Mouse (Mus musculus): ENCODE measurements at regions not wholly inside any gene's neighbourhood (a gene's known extent, or its start where the extent isn't known, plus 50 kb on each side); places are given as distances from the start of the nearest gene placed in this dataset.

DNA sequence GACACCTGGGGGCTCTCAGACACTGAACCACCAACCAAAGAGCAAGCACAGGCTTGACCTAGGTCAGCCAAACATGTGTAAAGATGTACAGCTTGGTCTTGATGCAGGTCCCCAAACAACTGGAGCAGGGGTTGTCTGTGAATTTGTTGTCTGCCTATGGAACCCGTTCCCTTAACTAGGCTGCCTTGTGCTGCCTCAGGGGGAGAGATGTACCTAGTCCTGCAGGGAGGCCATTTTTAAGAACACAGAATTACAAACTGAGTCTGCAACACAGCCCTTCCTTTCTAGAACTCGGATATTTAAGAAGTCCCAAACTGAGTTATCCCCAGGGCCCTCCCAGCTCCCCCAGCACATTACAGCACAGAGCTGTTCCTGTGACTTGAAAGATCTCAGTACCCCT lies 57.5 kb upstream of the Lama4 start:
- H3K9ac ChIP-seq: no peak overlapping the region
- H3K4me2 ChIP-seq: no peak overlapping the region
- WGBS: 74% methylated on average over 2 of the region's 2 CpGs
- no peaks in the 10 kb centered on the region for H3K36me3 ChIP-seq
- H3K9me3 ChIP-seq (replicated peaks): no peaks in the 10 kb centered on the region
- H3K4me1 ChIP-seq: peaks cover 6% of the 10 kb centered on the region; the same call in 1 of the 2 replicates
- peak overlapping the region; percentile 87 for H3K27ac ChIP-seq
- H3K4me3 ChIP-seq (replicated peaks): no peak overlapping the region
- no peaks in the 10 kb centered on the region for H3K27me3 ChIP-seq
- peak; percentile 50 for ATAC-seq (replicated peaks; ENCODE audit: low FRiP score)

- H3K27me3 ChIP-seq: no peaks in the 10 kb centered on the region
- H3K4me3 ChIP-seq (replicated peaks): no peak overlapping the region
- H3K4me1 ChIP-seq: peaks cover 6% of the 10 kb centered on the region; the same call in 1 of the 2 replicates
- 38% methylated on average over 9 of the region's 9 CpGs for WGBS
- no peak overlapping the region for H3K4me2 ChIP-seq
- no peak overlapping the region for H3K9ac ChIP-seq
- peak; percentile 93 for ATAC-seq (replicated peaks; ENCODE audit: low FRiP score)
- no peaks in the 10 kb centered on the region for H3K9me3 ChIP-seq (replicated peaks)
- H3K36me3 ChIP-seq: no peaks in the 10 kb centered on the region
- H3K27ac ChIP-seq: peak overlapping the region; percentile 87
These were observed 57.0 kb upstream of the Lama4 start for GRCm38 (mm10) chr10:38908277-38908676.

- H3K4me1 ChIP-seq: peaks cover 6% of the 10 kb centered on the region; the same call in 1 of the 2 replicates
- no peaks in the 10 kb centered on the region for H3K27me3 ChIP-seq
- ATAC-seq (replicated peaks; ENCODE audit: low FRiP score): no peak
- no peaks in the 10 kb centered on the region for H3K36me3 ChIP-seq
- 68% methylated on average over 1 of the region's 1 CpGs for WGBS
- no peak overlapping the region for H3K9ac ChIP-seq
- no peak overlapping the region for H3K4me3 ChIP-seq (replicated peaks)
- H3K27ac ChIP-seq: no peak overlapping the region
- H3K9me3 ChIP-seq (replicated peaks): no peaks in the 10 kb centered on the region
- H3K4me2 ChIP-seq: no peak overlapping the region
These were observed 56.1 kb upstream of the Lama4 start for GRCm38 (mm10) chr10:38909152-38909732.

- Histone ChIP-seq H3K4me1 (peaks cover 6% of the 10 kb centered on the region; the same call in 1 of the 2 replicates), H3K27ac (peak overlapping the region; percentile 54; the same call in 1 of the 2 replicates), H3K36me3 (no peaks in the 10 kb centered on the region), H3K9me3 (replicated peaks) (no peaks in the 10 kb centered on the region), H3K27me3 (no peaks in the 10 kb centered on the region), H3K9ac (no peak overlapping the region), H3K4me2 (no peak overlapping the region), H3K4me3 (replicated peaks) (no peak overlapping the region)
- no peak for ATAC-seq (replicated peaks; ENCODE audit: low FRiP score)
- WGBS: 62% methylated on average over 2 of the region's 2 CpGs
These were observed 55.5 kb upstream of the Lama4 start for GRCm38 (mm10) chr10:38909843-38910242.

DNA sequence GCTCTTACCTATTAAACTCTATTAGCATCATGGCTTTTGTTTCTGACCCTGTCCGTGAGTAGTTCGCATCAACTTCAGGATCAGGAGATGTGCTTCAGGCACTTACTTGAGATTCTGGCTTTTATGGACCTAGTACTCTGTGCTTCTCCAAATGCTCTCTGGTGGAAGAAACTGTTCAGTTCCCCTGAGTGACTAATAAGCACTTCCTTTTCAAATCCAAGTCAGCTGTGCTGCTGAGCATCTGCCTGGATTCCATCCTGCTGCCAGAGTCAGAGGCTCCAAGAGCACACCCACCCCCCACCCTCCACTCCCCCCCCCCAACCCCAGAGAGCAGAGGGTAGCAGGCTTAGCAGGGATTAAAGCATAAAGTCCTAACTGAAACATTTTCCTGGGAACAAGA lies 52.3 kb upstream of the Lama4 start:
- Histone ChIP-seq H3K4me2 (no peak overlapping the region), H3K9ac (no peak overlapping the region), H3K9me3 (replicated peaks) (no peaks in the 10 kb centered on the region), H3K27ac (no peak overlapping the region), H3K4me3 (replicated peaks) (no peak overlapping the region), H3K27me3 (no peaks in the 10 kb centered on the region), H3K36me3 (no peaks in the 10 kb centered on the region), H3K4me1 (0 out of 2 replicates have a peak, but pooled peaks cover 2% of the 10 kb centered on the region)
- WGBS: 70% methylated on average over 2 of the region's 2 CpGs
- no peak for ATAC-seq (replicated peaks; ENCODE audit: low FRiP score)
